Mouse (Mus musculus) CD8-positive naive resting alpha-beta T cell, adult 2 months (primary cell): Measurements from ENCODE around the gene Col9a1.

Experiments
- DNase-seq, 2 experiments: peaks; one replicate each; pipeline ENCODE4 v3.0.0; 2022; ENCODE audit warnings: low read depth in 2 of 2, low spot score in 2 of 2

Gene Col9a1

GRCm38 (mm10) chr1:24292515-24292914 lies 115.1 kb downstream of the Col9a1 start:
- no peak for DNase-seq

- no peak for DNase-seq
Measured at GRCm38 (mm10) chr1:24294979-24295942, 117.9 kb downstream of the Col9a1 start.

GRCm38 (mm10) chr1:24300700-24301099 lies 123.3 kb downstream of the Col9a1 start:
- no peak for DNase-seq
